Mouse (Mus musculus) liver, embryonic 15.5 days (tissue): ENCODE measurements around the gene Asic4. TPM values are rescaled to one million over a fixed set of nuclear protein-coding genes. Genes with fewer than 3 reads are reported as not detected.
A peak's percentile ranks its signal among the peaks of the same experiment; 100 is the strongest.

ENCODE experiments used
- ATAC-seq: fragments of 200-750 bp; cut with Nextera tagmentation; 2 replicates; pipeline ENCODE4 v1.8.0; 2017; ENCODE audit warnings: moderate number of reproducible peaks, mild to moderate bottlenecking, moderate library complexity; ENCODE audit not compliant: insufficient read depth
- H3K27ac ChIP-seq: fragments of 300-500 bp; sonication (generic); replicated peaks from 2 replicates; pipeline ENCODE4 v1.5.1; 2015; ENCODE audit warnings: mild to moderate bottlenecking, inconsistent platforms
- H3K27me3 ChIP-seq: fragments of 300-500 bp; sonication (generic); 2 replicates; pipeline ENCODE4 v1.6.1; 2015; ENCODE audit warnings: mild to moderate bottlenecking, inconsistent platforms
- H3K36me3 ChIP-seq: fragments of 300-500 bp; sonication (generic); replicated peaks from 2 replicates; pipeline ENCODE4 v1.6.1; 2015; ENCODE audit warnings: moderate library complexity, mild to moderate bottlenecking, inconsistent platforms
- H3K4me1 ChIP-seq: fragments of 300-500 bp; sonication (generic); replicated peaks from 2 replicates; pipeline ENCODE4 v1.6.1; 2015; ENCODE audit warnings: inconsistent platforms
- H3K4me2 ChIP-seq: fragments of 300-500 bp; sonication (generic); 2 replicates; pipeline ENCODE4 v1.6.1; 2015; ENCODE audit warnings: moderate library complexity, mild to moderate bottlenecking, inconsistent platforms
- H3K4me3 ChIP-seq: fragments of 300-500 bp; sonication (generic); replicated peaks from 2 replicates; pipeline ENCODE4 v1.5.1; 2015; ENCODE audit warnings: mild to moderate bottlenecking, inconsistent platforms
- H3K9ac ChIP-seq: fragments of 300-500 bp; sonication (generic); 2 replicates; pipeline ENCODE4 v1.6.1; 2015; ENCODE audit warnings: moderate library complexity, mild to moderate bottlenecking, inconsistent platforms
- H3K9me3 ChIP-seq: fragments of 300-500 bp; sonication (generic); replicated peaks from 2 replicates; pipeline ENCODE4 v1.6.1; 2016; ENCODE audit warnings: inconsistent platforms
- WGBS: fragments of 180-500 bp; shearing (Covaris S2); methylation state at CpG from one replicate; pipeline ENCODE4 v1.1.7; 2015; ENCODE audit warnings: mixed read lengths; ENCODE audit not compliant: insufficient replicate concordance; 5-methylcytosine and 5-hydroxymethylcytosine counted together
- polyA plus RNA-seq: library from polyadenylated mRNA; unstranded; fragments of >200 nt; fragmentation: Nextera tagmentation; extraction: Ambion mirVana; gene quantifications from 2 replicates; pipeline ENCODE4 v1.2.1, GENCODE M21; 2015

Asic4 gene
- polyA plus RNA-seq, 1 experiment from 2014 or later, result 0.05 TPM

- Histone ChIP-seq H3K4me3 (peak overlapping the region; percentile 58), H3K9me3 (no peaks in the 10 kb centered on the region), H3K27me3 (peaks cover 68% of the 10 kb centered on the region), H3K27ac (peak overlapping the region; percentile 33; the same call in 1 of the 2 replicates), H3K4me1 (0 out of 2 replicates have a peak, but pooled peaks cover 6% of the 10 kb centered on the region), H3K36me3 (no peaks in the 10 kb centered on the region), H3K4me2 (peak overlapping the region; percentile 63), H3K9ac (peak overlapping the region; percentile 47; the same call in 1 of the 2 replicates)
- WGBS, result under 1% methylated on average over 83 of the region's 84 CpGs
- 0 out of 2 replicates have a peak, but pooled peaks have one; percentile 7 for ATAC-seq
These were observed 55.1 kb downstream of the Asic4 start for GRCm38 (mm10) chr1:75505159-75505955.

- no peaks in the 10 kb centered on the region for H3K9me3 ChIP-seq
- peak; percentile 69 for ATAC-seq
- H3K27ac ChIP-seq, result peak within 1 kb of the TSS; percentile 33; the same call in 1 of the 2 replicates
- no peaks in the 10 kb centered on the region for H3K36me3 ChIP-seq
- peaks cover 68% of the 10 kb centered on the region for H3K27me3 ChIP-seq
- H3K4me1 ChIP-seq, result 0 out of 2 replicates have a peak, but pooled peaks cover 10% of the 10 kb centered on the region
- WGBS, result 2% methylated on average over 64 of the region's 65 CpGs
- peak within 1 kb of the TSS; percentile 47 for H3K9ac ChIP-seq
- peak within 1 kb of the TSS; percentile 63 for H3K4me2 ChIP-seq
- peak within 1 kb of the TSS; percentile 58 for H3K4me3 ChIP-seq
These were observed 56.0 kb downstream of the Asic4 start, which contains the start of gene Obsl1 for GRCm38 (mm10) chr1:75505956-75506831. TSS of gene Obsl1 (minus strand) at chr1:75506452.

GRCm38 (mm10) chr1:75507006-75507405 lies 56.8 kb downstream of the Asic4 start, which contains the start of gene Inha:
TSS of gene Inha (plus strand) at chr1:75507077.
- H3K27me3 ChIP-seq, result peaks cover 68% of the 10 kb centered on the region
- WGBS, result 42% methylated on average over 10 of the region's 10 CpGs
- H3K4me2 ChIP-seq, result peak within 1 kb of the TSS; percentile 63
- peak within 1 kb of the TSS; percentile 47 for H3K9ac ChIP-seq
- peak within 1 kb of the TSS; percentile 58 for H3K4me3 ChIP-seq
- H3K27ac ChIP-seq, result peak within 1 kb of the TSS; percentile 33; the same call in 1 of the 2 replicates
- H3K9me3 ChIP-seq, result no peaks in the 10 kb centered on the region
- no peak for ATAC-seq
- H3K4me1 ChIP-seq, result 0 out of 2 replicates have a peak, but pooled peaks cover 17% of the 10 kb centered on the region
- H3K36me3 ChIP-seq, result no peaks in the 10 kb centered on the region

- Histone ChIP-seq H3K4me2 (no peak overlapping the region), H3K9me3 (no peaks in the 10 kb centered on the region), H3K36me3 (no peaks in the 10 kb centered on the region), H3K4me1 (0 out of 2 replicates have a peak, but pooled peaks cover 17% of the 10 kb centered on the region), H3K4me3 (no peak overlapping the region), H3K27ac (no peak overlapping the region), H3K27me3 (peaks cover 55% of the 10 kb centered on the region), H3K9ac (no peak overlapping the region)
- no peak for ATAC-seq
- 61% methylated on average over 20 of the region's 20 CpGs for WGBS
These were observed 59.4 kb downstream of the Asic4 start for GRCm38 (mm10) chr1:75509586-75509985.

GRCm38 (mm10) chr1:75510154-75510553 lies 59.9 kb downstream of the Asic4 start:
- Histone ChIP-seq H3K4me1 (0 out of 2 replicates have a peak, but pooled peaks cover 16% of the 10 kb centered on the region), H3K27me3 (peaks cover 49% of the 10 kb centered on the region), H3K4me2 (no peak overlapping the region), H3K4me3 (no peak overlapping the region), H3K9ac (no peak overlapping the region), H3K27ac (no peak overlapping the region), H3K9me3 (no peaks in the 10 kb centered on the region), H3K36me3 (no peaks in the 10 kb centered on the region)
- no peak for ATAC-seq
- WGBS, result 36% methylated on average over 5 of the region's 5 CpGs

GRCm38 (mm10) chr1:75511437-75512210 lies 61.4 kb downstream of the Asic4 start:
- Histone ChIP-seq H3K36me3 (no peaks in the 10 kb centered on the region), H3K9ac (no peak overlapping the region), H3K4me2 (no peak overlapping the region), H3K9me3 (no peaks in the 10 kb centered on the region), H3K27ac (no peak overlapping the region), H3K4me1 (0 out of 2 replicates have a peak, but pooled peaks cover 11% of the 10 kb centered on the region), H3K27me3 (peaks cover 34% of the 10 kb centered on the region), H3K4me3 (no peak overlapping the region)
- ATAC-seq, result no peak
- 54% methylated on average over 4 of the region's 4 CpGs for WGBS

- no peaks in the 10 kb centered on the region for H3K9me3 ChIP-seq
- H3K36me3 ChIP-seq, result no peaks in the 10 kb centered on the region
- H3K4me1 ChIP-seq, result 0 out of 2 replicates have a peak, but pooled peaks cover 11% of the 10 kb centered on the region
- H3K4me2 ChIP-seq, result no peak overlapping the region
- ATAC-seq, result no peak
- H3K27me3 ChIP-seq, result peaks cover 25% of the 10 kb centered on the region
- WGBS, result 52% methylated on average over 3 of the region's 3 CpGs
- H3K27ac ChIP-seq, result no peak overlapping the region
- H3K4me3 ChIP-seq, result no peak overlapping the region
- no peak overlapping the region for H3K9ac ChIP-seq
These were observed 62.3 kb downstream of the Asic4 start for GRCm38 (mm10) chr1:75512550-75512949.

GRCm38 (mm10) chr1:75516703-75517380 lies 66.6 kb downstream of the Asic4 start:
- H3K4me2 ChIP-seq, result no peak overlapping the region
- H3K9me3 ChIP-seq, result no peaks in the 10 kb centered on the region
- no peaks in the 10 kb centered on the region for H3K27me3 ChIP-seq
- ATAC-seq, result no peak
- H3K4me1 ChIP-seq, result peaks cover 8% of the 10 kb centered on the region
- no peak overlapping the region for H3K27ac ChIP-seq
- no peak overlapping the region for H3K9ac ChIP-seq
- no peaks in the 10 kb centered on the region for H3K36me3 ChIP-seq
- H3K4me3 ChIP-seq, result no peak overlapping the region
- 55% methylated on average over 15 of the region's 15 CpGs for WGBS

- Histone ChIP-seq H3K27me3 (no peaks in the 10 kb centered on the region), H3K9ac (no peak overlapping the region), H3K36me3 (no peaks in the 10 kb centered on the region), H3K4me1 (peaks cover 17% of the 10 kb centered on the region), H3K9me3 (no peaks in the 10 kb centered on the region), H3K4me2 (no peak overlapping the region), H3K4me3 (no peak overlapping the region), H3K27ac (no peak overlapping the region)
- no peak for ATAC-seq
- WGBS, result 55% methylated on average over 4 of the region's 4 CpGs
These were observed 67.7 kb downstream of the Asic4 start for GRCm38 (mm10) chr1:75517984-75518383.

GRCm38 (mm10) chr1:75518427-75518826 lies 68.2 kb downstream of the Asic4 start:
- no peaks in the 10 kb centered on the region for H3K9me3 ChIP-seq
- no peak overlapping the region for H3K9ac ChIP-seq
- WGBS, result 70% methylated on average over 4 of the region's 4 CpGs
- no peak overlapping the region for H3K27ac ChIP-seq
- H3K4me1 ChIP-seq, result peaks cover 17% of the 10 kb centered on the region
- no peak for ATAC-seq
- no peaks in the 10 kb centered on the region for H3K36me3 ChIP-seq
- no peak overlapping the region for H3K4me2 ChIP-seq
- no peaks in the 10 kb centered on the region for H3K27me3 ChIP-seq
- H3K4me3 ChIP-seq, result no peak overlapping the region
